8 mouse cellular contexts compared by ENCODE assay signal in genomic region chr4:139075041-139075711, GRCm38 (mm10). TPM values are rescaled to one million over a fixed set of nuclear protein-coding genes. Genes with fewer than 3 reads are reported as not detected.
DNase-seq lines count a peak whose midpoint lies in the region; ATAC-seq and TF ChIP-seq lines count a peak whose summit lies in the region.

Htr6 (minus strand) TSS chr4:139075570.

- H3K4me3 ChIP-seq in layer of hippocampus, adult 2 months = peak within 1 kb of the TSS; percentile 72
- H3K4me3 ChIP-seq in brown adipose tissue, adult 24 weeks (ENCODE audit: insufficient read depth, low read depth, low read length) = peak within 1 kb of the TSS; percentile 34
- peak within 1 kb of the TSS; percentile 38 for H3K4me3 ChIP-seq in hindbrain, embryonic 11.5 days (ENCODE audit: low read depth, low read length)
- peak within 1 kb of the TSS; percentile 55 for H3K4me3 ChIP-seq in midbrain, embryonic 15.5 days

- no peaks in the 10 kb centered on the region for H3K36me3 ChIP-seq in hindbrain, embryonic 11.5 days (ENCODE audit: control insufficient read depth, insufficient read depth, low read length)
- H3K36me3 ChIP-seq in midbrain, embryonic 15.5 days (replicated peaks) = no peaks in the 10 kb centered on the region

- H3K27me3 ChIP-seq in hindbrain, embryonic 11.5 days (ENCODE audit: control insufficient read depth, insufficient read depth, low read length) = peaks cover 49% of the 10 kb centered on the region
- H3K27me3 ChIP-seq in midbrain, embryonic 15.5 days (replicated peaks) = peaks cover 51% of the 10 kb centered on the region

- peak within 1 kb of the TSS; percentile 40; the same call in 1 of the 2 replicates for H3K9ac ChIP-seq in hindbrain, embryonic 11.5 days (ENCODE audit: low read depth, low read length)
- peak within 1 kb of the TSS; percentile 41 for H3K9ac ChIP-seq in midbrain, embryonic 15.5 days

- H3K27ac ChIP-seq in layer of hippocampus, adult 2 months = peak within 1 kb of the TSS; percentile 84
- H3K27ac ChIP-seq in brown adipose tissue, adult 24 weeks (replicated peaks; ENCODE audit: low read depth, low read length) = no peak within 1 kb of the TSS
- H3K27ac ChIP-seq in hindbrain, embryonic 11.5 days (ENCODE audit: low read depth, low read length) = no peak within 1 kb of the TSS
- no peak within 1 kb of the TSS for H3K27ac ChIP-seq in midbrain, embryonic 15.5 days

- no peaks in the 10 kb centered on the region for H3K9me3 ChIP-seq in hindbrain, embryonic 11.5 days (ENCODE audit: control insufficient read depth, low read length)
- no peaks in the 10 kb centered on the region for H3K9me3 ChIP-seq in midbrain, embryonic 15.5 days

- WGBS in hindbrain, embryonic 11.5 days = under 1% methylated on average over 61 of the region's 77 CpGs
- WGBS in midbrain, embryonic 15.5 days = under 1% methylated on average over 77 of the region's 77 CpGs

- no peaks in the 10 kb centered on the region for H3K4me1 ChIP-seq in brown adipose tissue, adult 24 weeks (ENCODE audit: control insufficient read depth, insufficient read depth, insufficient read length, low read length)
- 0 out of 2 replicates have a peak, but pooled peaks cover 2% of the 10 kb centered on the region for H3K4me1 ChIP-seq in hindbrain, embryonic 11.5 days (replicated peaks; ENCODE audit: control insufficient read depth, insufficient read depth, low read length)
- peaks cover 19% of the 10 kb centered on the region for H3K4me1 ChIP-seq in midbrain, embryonic 15.5 days

- no peak for DNase-seq in layer of hippocampus, adult 2 months (ENCODE audit: low spot score in 2 of 2)
- no peak for DNase-seq in layer of hippocampus, adult 18-20 months (ENCODE audit: low spot score in 2 of 2)
- DNase-seq in hindbrain, embryonic 11.5 days (ENCODE audit: low spot score) = peak; percentile 37
- no peak for DNase-seq in urinary bladder, postnatal 14 days (ENCODE audit: low spot score)
- DNase-seq in layer of hippocampus, adult 11-12 months (ENCODE audit: low spot score) = no peak

- peak within 1 kb of the TSS; percentile 86 for H3K4me2 ChIP-seq in hindbrain, embryonic 11.5 days (replicated peaks; ENCODE audit: low read depth, low read length)
- H3K4me2 ChIP-seq in midbrain, embryonic 15.5 days = peak within 1 kb of the TSS; percentile 94

- no peak for ATAC-seq in hindbrain, embryonic 11.5 days (ENCODE audit: low FRiP score)
- ATAC-seq in midbrain, embryonic 15.5 days (replicated peaks) = peak; percentile 54
- no peak for ATAC-seq in inflammation-experienced regulatory T-cells, adult 6 months

- no peak for TF ChIP-seq CTCF in layer of hippocampus, adult 2 months (conservative IDR thresholded peaks at IDR 0.05)

RNA-seq across cellular contexts. Expression of gene Htr6, which starts in this region (rescaled TPM):
- total RNA-seq in layer of hippocampus, adult 2 months (2021) = 1 to 10 TPM; 7.3 to 7.6 TPM
- 1 to 10 TPM; 6.5 to 7.6 TPM for total RNA-seq in layer of hippocampus, adult 18-20 months (2021)
- not detected in 2 replicates for polyA plus RNA-seq in brown adipose tissue, adult 24 weeks (2012; ENCODE audit: insufficient read depth, insufficient read length, missing spikeins)
- not detected in 2 replicates for polyA plus RNA-seq in hindbrain, embryonic 11.5 days (2014; fragmentation: Nextera tagmentation; extraction: Ambion mirVana)
- polyA plus RNA-seq in midbrain, embryonic 15.5 days (2015; fragmentation: Nextera tagmentation; extraction: Ambion mirVana) = 0.50 and 0.56 TPM in 2 replicates
- polyA plus RNA-seq in inflammation-experienced regulatory T-cells, adult 6 months (2017; shearing (Covaris generic)) = not detected

Comparison
In these comparisons a context has a peak if more than half of its experiments do, and no peak if none do; other contexts are left out.
1. Peak in DNase-seq, H3K4me3 ChIP-seq, H3K9ac ChIP-seq and H3K4me2 ChIP-seq in hindbrain, embryonic 11.5 days; RNA of the gene not detected or under 1 TPM.
2. Peak in ATAC-seq, H3K4me3 ChIP-seq, H3K9ac ChIP-seq and H3K4me2 ChIP-seq in midbrain, embryonic 15.5 days; RNA of the gene not detected or under 1 TPM.